Mouse (Mus musculus) stomach, embryonic 15.5 days (tissue): Measurements from ENCODE around the gene H2-Q6. TPM values are rescaled to one million over a fixed set of nuclear protein-coding genes. Genes with fewer than 3 reads are reported as not detected.
"Not testable (repeated sequence)": the region's sequence is repeated elsewhere in the genome, so short reads cannot be mapped to it uniquely, and the experiment has no call there.

Experiments
- ATAC-seq: fragments of 200-750 bp; cut with Nextera tagmentation; 2 replicates; pipeline ENCODE4 v1.8.0; 2017; ENCODE audit warnings: low read depth, moderate number of reproducible peaks, moderate TSS enrichment; ENCODE audit not compliant: insufficient read depth, low FRiP score
- H3K27ac ChIP-seq: fragments of 300-500 bp; sonication (generic); 2 replicates; pipeline ENCODE4 v1.5.1; 2015; ENCODE audit warnings: mild to moderate bottlenecking, inconsistent platforms
- H3K27me3 ChIP-seq: fragments of 300-500 bp; sonication (generic); replicated peaks from 2 replicates; pipeline ENCODE4 v1.6.1; 2015; ENCODE audit warnings: inconsistent platforms
- H3K36me3 ChIP-seq: fragments of 300-500 bp; sonication (generic); 2 replicates; pipeline ENCODE4 v1.6.1; 2015; ENCODE audit warnings: inconsistent platforms
- H3K4me1 ChIP-seq: fragments of 300-500 bp; sonication (generic); 2 replicates; pipeline ENCODE4 v1.6.1; 2015; ENCODE audit warnings: inconsistent platforms
- H3K4me2 ChIP-seq: fragments of 300-500 bp; sonication (generic); 2 replicates; pipeline ENCODE4 v1.6.1; 2015; ENCODE audit warnings: mild to moderate bottlenecking, inconsistent platforms
- H3K4me3 ChIP-seq: fragments of 300-500 bp; sonication (generic); replicated peaks from 2 replicates; pipeline ENCODE4 v1.5.1; 2015; ENCODE audit warnings: inconsistent platforms
- H3K9ac ChIP-seq: fragments of 300-500 bp; sonication (generic); 2 replicates; pipeline ENCODE4 v1.6.1; 2015; ENCODE audit warnings: inconsistent platforms
- H3K9me3 ChIP-seq: fragments of 300-500 bp; sonication (generic); 2 replicates; pipeline ENCODE4 v1.6.1; 2016; ENCODE audit warnings: inconsistent platforms
- WGBS: fragments of 180-500 bp; shearing (Covaris S2); methylation state at CpG from one replicate; pipeline ENCODE4 v1.1.7; 2015; 5-methylcytosine and 5-hydroxymethylcytosine counted together
- polyA plus RNA-seq: library from polyadenylated mRNA; unstranded; fragments of >200 nt; fragmentation: Nextera tagmentation; extraction: Ambion mirVana; gene quantifications from 2 replicates; pipeline ENCODE4 v1.2.1, GENCODE M21; 2015

Gene H2-Q6
- polyA plus RNA-seq = 1.3 and 1.7 TPM in 2 replicates

GRCm38 (mm10) chr17:35424624-35425416 lies at the start of gene H2-Q6:
TSS of gene H2-Q6 (plus strand) at chr17:35424850.
- Histone ChIP-seq H3K4me3 (peak within 1 kb of the TSS; percentile 36), H3K4me2 (peak within 1 kb of the TSS; percentile 69), H3K27me3 (peaks cover 22% of the 10 kb centered on the region)
- not testable (repeated sequence) for H3K9ac ChIP-seq, H3K27ac ChIP-seq, H3K4me1 ChIP-seq, H3K36me3 ChIP-seq, H3K9me3 ChIP-seq
- ATAC-seq = peak; percentile 73; the same call in 1 of the 2 replicates
- WGBS = 2% methylated on average over 57 of the region's 66 CpGs

GRCm38 (mm10) chr17:35379369-35379728 lies 45.3 kb upstream of the H2-Q6 start, which contains the start of gene H2-Q4:
TSS of gene H2-Q4 (plus strand) at chr17:35379617.
- Histone ChIP-seq H3K27ac (no peak within 1 kb of the TSS), H3K9ac (peak within 1 kb of the TSS; percentile 39; the same call in 1 of the 2 replicates), H3K4me3 (peak within 1 kb of the TSS; percentile 67), H3K9me3 (no peaks in the 10 kb centered on the region), H3K36me3 (no peaks in the 10 kb centered on the region), H3K4me2 (peak within 1 kb of the TSS; percentile 100), H3K4me1 (no peaks in the 10 kb centered on the region), H3K27me3 (no peaks in the 10 kb centered on the region)
- under 1% methylated on average over 16 of the region's 16 CpGs for WGBS
- peak; percentile 94 for ATAC-seq

GRCm38 (mm10) chr17:35379729-35380451 lies 44.8 kb upstream of the H2-Q6 start:
- no peaks in the 10 kb centered on the region for H3K9me3 ChIP-seq
- no peak overlapping the region for H3K27ac ChIP-seq
- H3K4me2 ChIP-seq = peak overlapping the region; percentile 100
- no peaks in the 10 kb centered on the region for H3K4me1 ChIP-seq
- H3K36me3 ChIP-seq = no peaks in the 10 kb centered on the region
- H3K27me3 ChIP-seq = no peaks in the 10 kb centered on the region
- WGBS = under 1% methylated on average over 61 of the region's 70 CpGs
- ATAC-seq = peak; percentile 67; the same call in 1 of the 2 replicates
- H3K4me3 ChIP-seq = peak overlapping the region; percentile 67
- peak overlapping the region; percentile 39; the same call in 1 of the 2 replicates for H3K9ac ChIP-seq

GRCm38 (mm10) chr17:35389796-35390195 lies 34.9 kb upstream of the H2-Q6 start:
- not testable (repeated sequence) for H3K4me2 ChIP-seq, H3K9ac ChIP-seq, H3K9me3 ChIP-seq, H3K27ac ChIP-seq, H3K4me1 ChIP-seq, H3K27me3 ChIP-seq, H3K36me3 ChIP-seq, ATAC-seq, H3K4me3 ChIP-seq
- WGBS = 4% methylated on average over 7 of the region's 7 CpGs

GRCm38 (mm10) chr17:35392671-35393070 lies 32.0 kb upstream of the H2-Q6 start:
- ATAC-seq, H3K27ac ChIP-seq, H3K9me3 ChIP-seq, H3K27me3 ChIP-seq, H3K36me3 ChIP-seq, H3K4me3 ChIP-seq, H3K4me1 ChIP-seq, H3K4me2 ChIP-seq, H3K9ac ChIP-seq: not testable (repeated sequence)
- WGBS = 63% methylated on average over 2 of the region's 2 CpGs

GRCm38 (mm10) chr17:35393864-35394800 lies 30.5 kb upstream of the H2-Q6 start:
- H3K4me2 ChIP-seq = peak overlapping the region; percentile 49
- WGBS = 3% methylated on average over 51 of the region's 75 CpGs
- H3K9me3 ChIP-seq, H3K9ac ChIP-seq, H3K4me1 ChIP-seq, H3K27me3 ChIP-seq, H3K36me3 ChIP-seq, H3K27ac ChIP-seq: not testable (repeated sequence)
- ATAC-seq = peak; percentile 84
- peak overlapping the region; percentile 23 for H3K4me3 ChIP-seq

- WGBS = 83% methylated on average over 2 of the region's 2 CpGs
- not testable (repeated sequence) for H3K9me3 ChIP-seq, H3K4me1 ChIP-seq, H3K4me3 ChIP-seq, H3K27ac ChIP-seq, H3K9ac ChIP-seq, H3K4me2 ChIP-seq, H3K36me3 ChIP-seq, ATAC-seq, H3K27me3 ChIP-seq
Measured at GRCm38 (mm10) chr17:35396956-35397355, 27.7 kb upstream of the H2-Q6 start.

GRCm38 (mm10) chr17:35413057-35413456 lies 11.6 kb upstream of the H2-Q6 start:
- H3K9ac ChIP-seq, H3K27ac ChIP-seq, H3K36me3 ChIP-seq, H3K4me2 ChIP-seq, ATAC-seq, H3K27me3 ChIP-seq, H3K4me3 ChIP-seq, H3K9me3 ChIP-seq, H3K4me1 ChIP-seq: not testable (repeated sequence)
- WGBS = no CpG with 5 or more reads among the region's 1 CpGs

- ATAC-seq = not testable (repeated sequence)
- WGBS = 70% methylated on average over 3 of the region's 10 CpGs
Measured at GRCm38 (mm10) chr17:35415273-35416129, 9.1 kb upstream of the H2-Q6 start.

GRCm38 (mm10) chr17:35418772-35419171 lies 5.9 kb upstream of the H2-Q6 start:
- no peak overlapping the region for H3K4me2 ChIP-seq
- peaks cover 6% of the 10 kb centered on the region; the same call in 1 of the 2 replicates for H3K27me3 ChIP-seq
- H3K9ac ChIP-seq = no peak overlapping the region
- no peak for ATAC-seq
- H3K4me1 ChIP-seq = no peaks in the 10 kb centered on the region
- no peak overlapping the region for H3K4me3 ChIP-seq
- no peak overlapping the region for H3K27ac ChIP-seq
- no peaks in the 10 kb centered on the region for H3K9me3 ChIP-seq
- 63% methylated on average over 7 of the region's 7 CpGs for WGBS
- no peaks in the 10 kb centered on the region for H3K36me3 ChIP-seq

More at GRCm38 (mm10) chr17:35415273-35416129, 9.1 kb upstream of the H2-Q6 start:
- not testable (repeated sequence) for H3K4me3 ChIP-seq, H3K27ac ChIP-seq, H3K27me3 ChIP-seq, H3K4me2 ChIP-seq, H3K4me1 ChIP-seq, H3K9ac ChIP-seq, H3K9me3 ChIP-seq, H3K36me3 ChIP-seq

- not testable (repeated sequence) for H3K36me3 ChIP-seq, H3K9me3 ChIP-seq, H3K9ac ChIP-seq, H3K4me2 ChIP-seq, H3K4me1 ChIP-seq, H3K27ac ChIP-seq, H3K27me3 ChIP-seq, H3K4me3 ChIP-seq
- 0 out of 2 replicates have a peak, but pooled peaks have one; percentile 30 for ATAC-seq
- WGBS = 54% methylated on average over 4 of the region's 4 CpGs
Measured at GRCm38 (mm10) chr17:35419564-35419963, 5.1 kb upstream of the H2-Q6 start.
